Comparison of ENCODE assay signal across 1 mouse cellular context in the genomic region with DNA sequence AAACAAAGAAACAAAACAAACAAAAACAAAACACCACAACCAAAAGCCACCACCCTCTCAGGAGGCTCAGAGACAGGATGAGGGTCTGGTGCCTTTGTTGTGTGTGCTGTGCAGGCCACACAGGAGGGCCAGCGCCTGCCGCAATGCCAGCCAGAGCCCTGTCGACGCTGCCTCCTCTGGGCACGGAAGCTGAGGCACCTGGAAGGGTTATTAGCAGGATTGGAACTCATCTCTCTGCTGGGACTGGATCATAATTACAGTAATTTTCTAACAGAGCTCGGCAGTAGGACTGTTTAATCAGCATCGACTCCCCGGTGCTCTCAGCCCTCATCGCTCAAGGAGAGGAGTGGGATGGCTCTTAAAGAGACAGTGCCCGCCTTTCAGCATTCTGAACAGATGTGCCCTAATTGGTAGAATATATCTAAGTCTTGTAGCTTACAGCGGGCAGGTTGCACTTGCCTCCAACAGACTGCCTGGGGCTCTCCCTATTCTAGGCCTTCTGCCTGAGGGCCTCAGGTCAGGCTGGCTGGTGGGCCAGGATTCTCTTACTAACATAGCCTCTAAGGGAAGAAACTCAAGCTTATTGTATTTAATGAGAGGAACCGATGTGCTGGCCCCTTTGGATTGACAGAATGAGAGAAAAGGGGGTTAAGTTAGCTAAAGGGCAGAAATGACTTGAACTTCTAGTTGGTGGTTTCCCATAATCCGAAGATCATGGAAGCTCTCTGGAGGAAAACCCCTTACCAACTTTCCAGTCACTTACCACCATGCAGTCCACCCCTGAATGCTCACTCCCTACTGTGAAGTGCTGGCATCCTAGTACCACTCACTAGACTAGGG.
A peak's percentile ranks its signal among the peaks of the same experiment; 100 is the strongest.
TF ChIP-seq lines count a peak whose summit lies in the region.

No protein-coding gene starts in this region.

TF ChIP-seq in CH12.LX, 34 proteins besides CTCF, POLR2A, EP300 and RAD21 (continued from another document):
- TF ChIP-seq ZC3H11A (IDR thresholded peaks at IDR 0.05; ENCODE audit: low read depth, low read length), result no peak
- no peak for TF ChIP-seq TBP (conservative IDR thresholded peaks at IDR 0.05; ENCODE audit: low read depth, low read length)
- TF ChIP-seq E2F4 (IDR thresholded peaks at IDR 0.05; ENCODE audit: insufficient replicate concordance, low read depth, low read length), result no peak
- no peak for TF ChIP-seq GABPA (IDR thresholded peaks at IDR 0.05; ENCODE audit: insufficient replicate concordance, low read depth, low read length)
- TF ChIP-seq CHD1 (IDR thresholded peaks at IDR 0.05; ENCODE audit: low read depth, low read length), result peak; percentile 46; the same call in 1 of the 2 replicates
- peak; percentile 67 for TF ChIP-seq POLR2AphosphoS2 (IDR thresholded peaks at IDR 0.05; ENCODE audit: low read depth, low read length)
- no peak for TF ChIP-seq UBTF (IDR thresholded peaks at IDR 0.05; ENCODE audit: low read depth, low read length)
- peak; percentile 50 for TF ChIP-seq JUN (IDR thresholded peaks at IDR 0.05; ENCODE audit: insufficient read depth, low read depth, low read length)
- peak; percentile 79 for TF ChIP-seq MEF2A (IDR thresholded peaks at IDR 0.05; ENCODE audit: borderline replicate concordance, low read depth, low read length)
- TF ChIP-seq IRF4 (IDR thresholded peaks at IDR 0.05; ENCODE audit: low read depth, low read length), result peak; percentile 88
- peak; percentile 64 for TF ChIP-seq MAX (IDR thresholded peaks at IDR 0.05; ENCODE audit: low read length)
- peak; percentile 84 for TF ChIP-seq RCOR1 (conservative IDR thresholded peaks at IDR 0.05; ENCODE audit: low read depth, low read length)
- no peak for TF ChIP-seq NRF1 (IDR thresholded peaks at IDR 0.05; ENCODE audit: low read depth, low read length)
- TF ChIP-seq ELF1 (IDR thresholded peaks at IDR 0.05; ENCODE audit: low read depth, low read length), result peak; percentile 18; the same call in 1 of the 2 replicates
- TF ChIP-seq SIN3A (IDR thresholded peaks at IDR 0.05; ENCODE audit: low read length), result peak; percentile 50; the same call in 1 of the 2 replicates
- no peak for TF ChIP-seq USF2 (conservative IDR thresholded peaks at IDR 0.05; ENCODE audit: low read depth, low read length)
- no peak for TF ChIP-seq ZNF384 (IDR thresholded peaks at IDR 0.05; ENCODE audit: low read depth, low read length)
